Mouse (Mus musculus) ovary, adult 10 weeks (tissue): Measurements from ENCODE around the gene Il22ra2. TPM values are rescaled to one million over a fixed set of nuclear protein-coding genes. Genes with fewer than 3 reads are reported as not detected.

ENCODE experiments used
- polyA plus RNA-seq: library from polyadenylated mRNA; stranded (reverse); fragments of 350-450 nt; fragmentation: Illumina TruSeq; extraction: RNeasy Lipid Tissue Mini Kit (QIAGEN cat#74804); gene quantifications from one replicate; pipeline ENCODE4 v1.2.3, GENCODE M21; 2014

Il22ra2 gene
- 0.34 TPM for polyA plus RNA-seq

DNA sequence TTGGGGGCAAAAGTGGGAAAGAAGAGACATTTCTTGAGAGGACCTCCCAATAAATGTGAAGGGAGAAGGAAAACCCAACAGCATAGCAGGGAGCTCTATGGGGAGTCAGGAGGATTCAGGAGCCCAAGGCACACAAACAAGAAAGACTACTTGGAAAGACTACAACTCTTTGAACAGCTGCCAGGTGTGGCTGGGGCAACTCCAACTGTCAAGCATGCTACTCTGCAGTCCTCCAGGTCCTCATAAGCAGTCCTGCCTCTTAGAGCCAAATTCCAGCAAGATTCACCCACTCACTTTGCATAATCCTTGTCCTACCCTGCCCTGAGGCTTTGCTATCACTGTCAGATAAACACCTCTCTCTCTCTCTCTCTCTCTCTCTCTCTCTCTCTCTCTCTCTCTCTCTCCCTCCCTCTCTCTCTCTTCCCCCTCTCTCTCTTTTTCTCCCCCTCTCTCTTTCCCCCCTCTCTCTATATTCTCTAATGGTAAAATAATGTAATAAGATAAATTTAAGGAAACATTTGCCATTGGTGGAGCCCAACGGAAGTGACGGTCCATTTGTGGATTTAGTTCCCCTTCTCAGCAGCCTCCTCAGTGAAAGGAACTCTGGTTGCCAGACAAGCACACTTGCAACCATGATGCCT, at the start of gene Il22ra2:
Gene Il22ra2, plus strand, starts transcription at position 591 of the 641 bp plus-strand sequence.

DNA sequence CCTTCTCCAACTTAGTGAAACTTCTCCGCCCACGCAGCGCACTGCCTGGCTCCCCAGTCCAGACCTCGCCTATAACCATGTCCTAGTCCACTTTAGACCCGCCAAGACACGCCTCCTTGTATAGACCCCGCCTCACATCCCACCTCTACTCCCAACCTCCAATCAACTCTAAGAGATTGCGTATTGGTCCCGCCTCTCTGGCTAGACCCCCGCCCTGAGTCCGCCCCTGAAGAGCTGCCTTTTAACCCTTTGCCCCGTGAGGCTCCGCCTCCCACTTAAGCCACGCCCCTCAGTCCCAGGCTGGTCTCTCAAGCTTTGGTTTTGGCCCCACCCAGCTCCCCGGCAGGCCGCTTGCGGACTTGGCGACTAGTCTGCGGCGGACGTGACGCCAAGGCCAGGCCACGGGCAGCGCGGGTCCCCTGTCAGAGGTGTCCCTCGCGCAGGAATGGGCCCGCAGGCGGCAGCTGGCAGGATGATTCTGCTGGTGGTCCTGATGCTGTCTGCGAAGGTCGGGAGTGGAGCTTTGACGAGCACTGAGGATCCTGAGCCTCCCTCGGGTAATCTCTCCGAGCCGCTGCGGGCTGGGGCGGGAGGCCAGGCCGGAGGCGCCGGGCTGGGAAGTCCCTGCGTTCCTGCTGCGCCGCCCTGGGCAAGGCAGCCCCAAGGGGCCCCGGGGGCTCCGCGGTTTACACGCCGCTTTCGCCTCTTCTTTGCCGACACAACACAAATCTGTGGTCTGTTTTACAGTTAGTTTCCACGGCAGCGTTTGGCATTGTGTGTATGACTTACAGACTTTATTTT, 30.0 kb upstream of the Il22ra2 start, which contains the start of gene Ifngr1:
Gene Ifngr1, plus strand, starts transcription at position 309 of the 801 bp plus-strand sequence.

Other genes starting within 250 kb of the Il22ra2 start
- 90.5 TPM for gene Ifngr1, start 30.0 kb upstream of the Il22ra2 start, polyA plus RNA-seq
- 0.34 TPM for gene Il20ra, start 90.6 kb downstream of the Il22ra2 start, polyA plus RNA-seq
- 0.29 TPM for gene Slc35d3, start 229.5 kb downstream of the Il22ra2 start, polyA plus RNA-seq